Mouse (Mus musculus) cerebellum, postnatal 36 days (tissue): ENCODE measurements around the gene Osbpl5.

Experiments
- DNase-seq, 2 experiments: peaks; one replicate each; pipeline ENCODE4 v3.0.0; 2021 to 2022; ENCODE audit warnings: mixed read lengths in 2 of 2

The Osbpl5 gene

GRCm38 (mm10) chr7:143756125-143757026 lies at the start of gene Osbpl5:
Osbpl5 (minus strand) TSS chr7:143756985.
- DNase-seq, result no peak

- DNase-seq, result no peak
These were observed 48.4 kb upstream of the Osbpl5 start for GRCm38 (mm10) chr7:143805199-143805624.

- DNase-seq, result no peak
These were observed 44.6 kb upstream of the Osbpl5 start for GRCm38 (mm10) chr7:143801195-143802065.

GRCm38 (mm10) chr7:143800770-143801169 lies 44.0 kb upstream of the Osbpl5 start:
- no peak for DNase-seq

GRCm38 (mm10) chr7:143798783-143799182 lies 42.0 kb upstream of the Osbpl5 start:
- DNase-seq, result no peak

GRCm38 (mm10) chr7:143793121-143793520 lies 36.3 kb upstream of the Osbpl5 start:
- DNase-seq, result peak in 1 of 2 experiments; percentile 41

GRCm38 (mm10) chr7:143792336-143792985 lies 35.7 kb upstream of the Osbpl5 start:
- no peak for DNase-seq

- DNase-seq, result peak; percentile 38 to 44
These were observed 27.4 kb upstream of the Osbpl5 start, which contains the start of gene Mrgpre for GRCm38 (mm10) chr7:143783996-143784829. Mrgpre (minus strand) TSS chr7:143784500.

GRCm38 (mm10) chr7:143783378-143783995 lies 26.7 kb upstream of the Osbpl5 start:
- DNase-seq, result no peak

- DNase-seq, result no peak
These were observed 20.6 kb upstream of the Osbpl5 start for GRCm38 (mm10) chr7:143777375-143777774.

- DNase-seq, result no peak
These were observed 19.4 kb upstream of the Osbpl5 start for GRCm38 (mm10) chr7:143776137-143776536.

- DNase-seq, result no peak
These were observed 12.7 kb upstream of the Osbpl5 start for GRCm38 (mm10) chr7:143769461-143769860.

- no peak for DNase-seq
These were observed 11.5 kb upstream of the Osbpl5 start for GRCm38 (mm10) chr7:143768267-143768666.

GRCm38 (mm10) chr7:143766893-143767292 lies 10.1 kb upstream of the Osbpl5 start, which contains the start of gene Mrgprg:
Mrgprg (minus strand) TSS chr7:143766993.
- DNase-seq, result no peak

GRCm38 (mm10) chr7:143764876-143765530 lies 8.2 kb upstream of the Osbpl5 start:
- no peak for DNase-seq

- DNase-seq, result no peak
These were observed 7.0 kb upstream of the Osbpl5 start for GRCm38 (mm10) chr7:143763794-143764193.

- peak; percentile 78 to 80 for DNase-seq
These were observed 2.2 kb upstream of the Osbpl5 start for GRCm38 (mm10) chr7:143758956-143759355.

- DNase-seq, result no peak
These were observed 911 bp upstream of the Osbpl5 start for GRCm38 (mm10) chr7:143757696-143758095.

GRCm38 (mm10) chr7:143757027-143757390 lies 224 bp upstream of the Osbpl5 start:
- peak; percentile 33 to 52 for DNase-seq

- DNase-seq, result no peak
These were observed 1.2 kb downstream of the Osbpl5 start for GRCm38 (mm10) chr7:143755357-143756124.
